28 mouse cellular contexts compared by ENCODE assay signal in the genomic region with DNA sequence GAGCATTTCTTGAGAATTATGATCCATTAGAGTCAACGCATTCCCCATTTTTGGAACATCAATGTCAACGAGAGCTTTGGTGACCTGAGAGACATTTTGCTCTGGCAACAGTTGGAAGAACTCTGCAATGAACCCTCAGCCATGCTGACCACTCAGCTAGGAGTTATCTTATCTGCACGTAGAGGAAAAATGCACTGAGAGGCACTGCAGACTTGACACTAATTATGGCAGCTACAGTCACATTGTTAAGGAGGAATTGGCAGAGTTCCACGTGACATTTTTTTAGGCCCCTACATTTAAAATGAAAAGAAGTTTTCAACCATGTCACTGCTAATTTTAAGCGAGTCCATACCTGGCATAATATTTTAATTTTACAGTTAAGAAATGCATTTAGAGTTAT.
DNase-seq lines count a peak whose midpoint lies in the region; ATAC-seq lines count a peak whose summit lies in the region.
"Had no signal": no experiment of that assay in that cellular context is flagged by ENCODE, and none has a peak within 500 bp of the region (broad histone marks: within the 10 kb centered on the region; RNA-seq: fewer than 3 reads in every experiment).

No protein-coding gene starts in this region.

- no peak overlapping the region for H3K4me2 ChIP-seq in heart, embryonic 16.5 days (ENCODE audit: low read depth, low read length)
- no peak overlapping the region for H3K4me2 ChIP-seq in hindbrain, embryonic 13.5 days
- H3K4me2 ChIP-seq in midbrain, embryonic 15.5 days: no peak overlapping the region
- H3K4me2 ChIP-seq: hindbrain, embryonic 12.5 days; lung, embryonic 15.5 days; neural tube, embryonic 12.5 days; stomach, embryonic 15.5 days had no signal

- 0 out of 2 replicates have a peak overlapping the region, but pooled peaks have one; percentile 29 for H3K27ac ChIP-seq in heart, embryonic 10.5 days
- H3K27ac ChIP-seq in heart, embryonic 16.5 days (ENCODE audit: low read length): peak overlapping the region; percentile 67
- no peak overlapping the region for H3K27ac ChIP-seq in hindbrain, embryonic 13.5 days
- no peak overlapping the region for H3K27ac ChIP-seq in midbrain, embryonic 15.5 days
- H3K27ac ChIP-seq: gastrocnemius, adult 2 months; hindbrain, embryonic 12.5 days; liver, embryonic 14.5 days; lung, embryonic 15.5 days; midbrain, embryonic 10.5 days; neural tube, embryonic 12.5 days; stomach, embryonic 15.5 days had no signal

- no peaks in the 10 kb centered on the region for H3K36me3 ChIP-seq in heart, embryonic 10.5 days
- peaks cover 3% of the 10 kb centered on the region; the same call in 1 of the 2 replicates for H3K36me3 ChIP-seq in heart, embryonic 16.5 days (ENCODE audit: control insufficient read depth, insufficient read depth)
- no peaks in the 10 kb centered on the region for H3K36me3 ChIP-seq in hindbrain, embryonic 13.5 days
- H3K36me3 ChIP-seq in midbrain, embryonic 15.5 days (replicated peaks): no peaks in the 10 kb centered on the region
- H3K36me3 ChIP-seq: hindbrain, embryonic 12.5 days; lung, embryonic 15.5 days; midbrain, embryonic 10.5 days; neural tube, embryonic 12.5 days; stomach, embryonic 15.5 days had no signal

- no peaks in the 10 kb centered on the region for H3K27me3 ChIP-seq in heart, embryonic 10.5 days (ENCODE audit: insufficient read depth, poor library complexity, severe bottlenecking)
- no peaks in the 10 kb centered on the region for H3K27me3 ChIP-seq in heart, embryonic 16.5 days (ENCODE audit: control insufficient read depth, insufficient read depth, low read length)
- H3K27me3 ChIP-seq in hindbrain, embryonic 13.5 days: no peaks in the 10 kb centered on the region
- H3K27me3 ChIP-seq in midbrain, embryonic 15.5 days (replicated peaks): no peaks in the 10 kb centered on the region
- H3K27me3 ChIP-seq: CH12.LX; hindbrain, embryonic 12.5 days; lung, embryonic 15.5 days; neural tube, embryonic 12.5 days; stomach, embryonic 15.5 days had no signal

- ATAC-seq in heart, embryonic 16.5 days (replicated peaks; ENCODE audit: extremely low read depth, insufficient read depth, low FRiP score): peak; percentile 92
- ATAC-seq in hindbrain, embryonic 13.5 days (ENCODE audit: low FRiP score): no peak
- no peak for ATAC-seq in midbrain, embryonic 15.5 days (replicated peaks)
- ATAC-seq: forebrain, embryonic 16.5 days; intestine, embryonic 16.5 days had no signal

- no peak overlapping the region for H3K4me3 ChIP-seq in heart, embryonic 10.5 days
- H3K4me3 ChIP-seq in heart, embryonic 16.5 days (ENCODE audit: low read length): no peak overlapping the region
- no peak overlapping the region for H3K4me3 ChIP-seq in hindbrain, embryonic 13.5 days
- H3K4me3 ChIP-seq in midbrain, embryonic 15.5 days: no peak overlapping the region
- H3K4me3 ChIP-seq: gastrocnemius, adult 2 months; hindbrain, embryonic 12.5 days; lung, embryonic 15.5 days; midbrain, embryonic 10.5 days; myocyte; neural tube, embryonic 12.5 days; stomach, embryonic 15.5 days had no signal

- DNase-seq in retina, embryonic 14.5 days (ENCODE audit: low spot score): peak; percentile 34
- DNase-seq in retina, postnatal 1 day: no peak
- peak; percentile 80 for DNase-seq in heart, embryonic 10.5 days (ENCODE audit: low spot score)
- no peak for DNase-seq in urinary bladder, postnatal 36 days (ENCODE audit: low spot score in 2 of 2)
- DNase-seq: adrenal gland, postnatal 10 days; B cell, adult 2 months; cerebellum, adult 11 months; cerebellum, adult 9-10 months; cerebellum, postnatal 36 days; gastrocnemius, adult 2 months; gastrocnemius, postnatal 36 days; kidney, adult 9 months; kidney, postnatal 14 days; liver; thymus, postnatal 14 days had no signal

- H3K4me1 ChIP-seq in heart, embryonic 10.5 days: peaks cover 6% of the 10 kb centered on the region
- peaks cover 2% of the 10 kb centered on the region for H3K4me1 ChIP-seq in heart, embryonic 16.5 days (ENCODE audit: control insufficient read depth, insufficient read depth, low read length)
- no peaks in the 10 kb centered on the region for H3K4me1 ChIP-seq in hindbrain, embryonic 13.5 days (replicated peaks)
- no peaks in the 10 kb centered on the region for H3K4me1 ChIP-seq in midbrain, embryonic 15.5 days
- H3K4me1 ChIP-seq: hindbrain, embryonic 12.5 days; lung, embryonic 15.5 days; midbrain, embryonic 10.5 days; neural tube, embryonic 12.5 days; stomach, embryonic 15.5 days had no signal

- no peak overlapping the region for H3K9ac ChIP-seq in heart, embryonic 16.5 days (ENCODE audit: low read length)
- H3K9ac ChIP-seq in hindbrain, embryonic 13.5 days: no peak overlapping the region
- H3K9ac ChIP-seq in midbrain, embryonic 15.5 days: no peak overlapping the region
- H3K9ac ChIP-seq: hindbrain, embryonic 12.5 days; liver, embryonic 14.5 days; lung, embryonic 15.5 days; neural tube, embryonic 12.5 days; stomach, embryonic 15.5 days had no signal

- no peaks in the 10 kb centered on the region for H3K9me3 ChIP-seq in heart, embryonic 10.5 days
- H3K9me3 ChIP-seq in heart, embryonic 16.5 days (replicated peaks; ENCODE audit: control insufficient read depth, low read length): peaks cover 7% of the 10 kb centered on the region; the same call in 1 of the 2 replicates
- no peaks in the 10 kb centered on the region for H3K9me3 ChIP-seq in hindbrain, embryonic 13.5 days
- H3K9me3 ChIP-seq in midbrain, embryonic 15.5 days: no peaks in the 10 kb centered on the region
- H3K9me3 ChIP-seq: hindbrain, embryonic 12.5 days; lung, embryonic 15.5 days; midbrain, embryonic 10.5 days; neural tube, embryonic 12.5 days; stomach, embryonic 15.5 days had no signal

- WGBS in heart, embryonic 10.5 days: 37% methylated on average over 5 of the region's 5 CpGs
- WGBS in heart, embryonic 16.5 days: 14% methylated on average over 5 of the region's 5 CpGs
- WGBS in hindbrain, embryonic 13.5 days: 79% methylated on average over 5 of the region's 5 CpGs
- WGBS in midbrain, embryonic 15.5 days: 72% methylated on average over 5 of the region's 5 CpGs

Comparison
In these comparisons a context has a peak if more than half of its experiments do, and no peak if none do; other contexts are left out.
1. DNase-seq: peak in retina, embryonic 14.5 days (single experiment) and heart, embryonic 10.5 days (single experiment); none in retina, postnatal 1 day (single experiment) and urinary bladder, postnatal 36 days (0 of 2).
2. H3K27ac ChIP-seq: peak in heart, embryonic 10.5 days (single experiment) and heart, embryonic 16.5 days (single experiment); none in hindbrain, embryonic 13.5 days (single experiment) and midbrain, embryonic 15.5 days (single experiment).